Comparison of ENCODE assay signal across 16 mouse cellular contexts in genomic region chr7:92781948-92782347, GRCm38 (mm10).
"Had no signal": no experiment of that assay in that cellular context is flagged by ENCODE, and none has a peak within 500 bp of the region (broad histone marks: within the 10 kb centered on the region; RNA-seq: fewer than 3 reads in every experiment).

No protein-coding gene starts in this region.

- DNase-seq: retina, postnatal 1 day; right cerebral cortex, adult 18-20 months; right cerebral cortex, postnatal 14 days; right cerebral cortex, postnatal 25 days; right cerebral cortex, postnatal 4 days; spleen, adult 18-20 months; thymus, adult 18-20 months; thymus, adult 2 months; thymus, postnatal 14 days; thymus, postnatal 25 days; thymus, postnatal 36 days; thymus, postnatal 4 days had no signal

- H3K27me3 ChIP-seq: neural tube, embryonic 13.5 days; neural tube, embryonic 15.5 days; stomach, embryonic 15.5 days had no signal

- H3K27ac ChIP-seq: neural tube, embryonic 13.5 days; neural tube, embryonic 15.5 days; stomach, embryonic 15.5 days; stomach, postnatal 0 days had no signal

- H3K4me2 ChIP-seq: neural tube, embryonic 13.5 days; neural tube, embryonic 15.5 days; stomach, embryonic 15.5 days had no signal

- H3K9me3 ChIP-seq: stomach, embryonic 15.5 days had no signal

- H3K4me3 ChIP-seq: neural tube, embryonic 13.5 days; neural tube, embryonic 15.5 days; stomach, embryonic 15.5 days had no signal

- H3K36me3 ChIP-seq: neural tube, embryonic 15.5 days; stomach, embryonic 15.5 days had no signal

- H3K9ac ChIP-seq: neural tube, embryonic 13.5 days; neural tube, embryonic 15.5 days; stomach, embryonic 15.5 days had no signal
